Mouse (Mus musculus) hindbrain, embryonic 13.5 days (tissue): ENCODE measurements at regions not wholly inside any gene's neighbourhood (a gene's known extent, or its start where the extent isn't known, plus 50 kb on each side); places are given as distances from the start of the nearest gene placed in this dataset.

Experiments used
- ATAC-seq: fragments of 200-750 bp; cut with Nextera tagmentation; 2 replicates; pipeline ENCODE4 v1.8.0; 2017; ENCODE audit warnings: moderate TSS enrichment; ENCODE audit not compliant: low FRiP score
- H3K27ac ChIP-seq: fragments of 300-500 bp; sonication (generic); 2 replicates; pipeline ENCODE4 v1.5.1; 2015; ENCODE audit warnings: inconsistent platforms, mild to moderate bottlenecking, moderate library complexity
- H3K27me3 ChIP-seq: fragments of 300-500 bp; sonication (generic); 2 replicates; pipeline ENCODE4 v1.6.1; 2015; ENCODE audit warnings: mild to moderate bottlenecking, inconsistent platforms
- H3K36me3 ChIP-seq: fragments of 300-500 bp; sonication (generic); 2 replicates; pipeline ENCODE4 v1.6.1; 2015; ENCODE audit warnings: mild to moderate bottlenecking, inconsistent platforms
- H3K4me1 ChIP-seq: fragments of 300-500 bp; sonication (generic); replicated peaks from 2 replicates; pipeline ENCODE4 v1.6.1; 2015; ENCODE audit warnings: inconsistent platforms
- H3K4me2 ChIP-seq: fragments of 300-500 bp; sonication (generic); 2 replicates; pipeline ENCODE4 v1.6.1; 2015; ENCODE audit warnings: inconsistent platforms, mild to moderate bottlenecking, moderate library complexity
- H3K4me3 ChIP-seq: fragments of 300-500 bp; sonication (generic); 2 replicates; pipeline ENCODE4 v1.5.1; 2015; ENCODE audit warnings: mild to moderate bottlenecking, inconsistent platforms
- H3K9ac ChIP-seq: fragments of 300-500 bp; sonication (generic); 2 replicates; pipeline ENCODE4 v1.6.1; 2015; ENCODE audit warnings: mild to moderate bottlenecking, inconsistent platforms
- H3K9me3 ChIP-seq: fragments of 300-500 bp; sonication (generic); 2 replicates; pipeline ENCODE4 v1.6.1; 2016; ENCODE audit warnings: inconsistent platforms
- WGBS: fragments of 180-500 bp; shearing (Covaris S2); methylation state at CpG from one replicate; pipeline ENCODE4 v1.1.7; 2015; 5-methylcytosine and 5-hydroxymethylcytosine counted together

DNA sequence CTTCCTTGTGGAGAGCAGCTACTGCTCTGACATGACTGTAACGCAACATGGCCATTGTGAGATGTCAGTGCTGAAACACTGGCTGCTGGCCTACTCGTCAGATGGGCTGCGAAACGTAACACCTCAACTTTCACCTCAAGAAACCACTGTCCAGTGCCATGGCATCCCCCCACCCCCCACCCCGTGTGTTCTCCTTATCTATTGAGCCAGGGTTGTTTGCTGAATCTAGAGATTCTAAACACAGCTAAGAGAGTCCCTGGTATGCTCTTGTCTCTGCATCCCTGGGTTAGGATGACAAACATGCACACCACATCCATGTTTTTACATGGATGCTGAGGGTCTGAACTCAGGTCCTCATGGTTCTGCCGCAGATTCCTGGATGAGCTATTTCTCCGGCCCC, 134.1 kb upstream of the Slc7a14 start:
- H3K36me3 ChIP-seq: no peaks in the 10 kb centered on the region
- H3K27me3 ChIP-seq: no peaks in the 10 kb centered on the region
- H3K27ac ChIP-seq: no peak overlapping the region
- H3K4me1 ChIP-seq: no peaks in the 10 kb centered on the region
- 91% methylated on average over 7 of the region's 7 CpGs for whole genome bisulfite sequencing
- no peak overlapping the region for H3K4me3 ChIP-seq
- no peak overlapping the region for H3K9ac ChIP-seq
- 0 out of 2 replicates have a peak, but pooled peaks cover 7% of the 10 kb centered on the region for H3K9me3 ChIP-seq
- H3K4me2 ChIP-seq: no peak overlapping the region
- no peak for ATAC-seq

DNA sequence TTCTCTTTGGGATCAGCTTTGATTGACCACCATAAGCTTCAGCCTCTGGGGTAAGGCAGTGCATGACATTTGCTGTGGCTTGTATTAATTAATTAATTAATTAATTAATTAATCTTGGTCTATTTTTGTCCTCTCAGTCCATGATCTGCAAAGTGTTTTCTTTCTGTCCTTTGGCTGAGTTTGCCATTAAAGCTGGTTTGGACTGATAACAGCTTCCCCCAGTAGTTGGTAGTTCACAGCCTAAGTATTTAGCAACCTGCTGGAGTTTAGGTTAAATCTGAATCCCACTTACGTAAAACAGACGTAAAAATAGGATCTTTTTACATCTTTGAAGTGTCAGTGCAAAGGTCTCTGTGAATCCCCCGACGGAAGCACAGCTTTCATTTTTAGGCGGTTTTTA, 133.7 kb upstream of the Slc7a14 start:
- WGBS: 95% methylated on average over 5 of the region's 5 CpGs
- no peak for ATAC-seq
- Histone ChIP-seq H3K27me3 (no peaks in the 10 kb centered on the region), H3K36me3 (no peaks in the 10 kb centered on the region), H3K4me3 (no peak overlapping the region), H3K9me3 (0 out of 2 replicates have a peak, but pooled peaks cover 7% of the 10 kb centered on the region), H3K9ac (no peak overlapping the region), H3K27ac (no peak overlapping the region), H3K4me1 (no peaks in the 10 kb centered on the region), H3K4me2 (no peak overlapping the region)

DNA sequence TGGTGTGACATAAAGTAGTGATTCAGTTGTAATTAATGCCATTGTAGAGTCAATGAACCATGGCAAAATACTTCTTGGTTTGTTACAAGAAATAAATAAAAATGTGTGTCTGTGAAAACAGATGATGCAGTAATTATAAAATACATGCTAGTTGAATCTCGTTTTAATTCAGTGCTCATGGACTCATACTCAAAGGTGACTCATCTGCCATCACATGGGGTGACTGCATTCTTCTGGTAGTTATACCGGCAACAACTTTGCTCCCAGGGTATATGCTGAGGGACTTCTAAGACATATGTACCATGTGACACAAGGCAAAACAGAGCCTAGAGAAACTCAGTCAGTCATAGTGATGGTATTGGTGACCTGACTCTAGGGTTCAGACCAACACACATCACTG, 130.1 kb upstream of the Slc7a14 start:
- H3K9me3 ChIP-seq: 0 out of 2 replicates have a peak, but pooled peaks cover 7% of the 10 kb centered on the region
- no peak for ATAC-seq
- H3K36me3 ChIP-seq: no peaks in the 10 kb centered on the region
- no peaks in the 10 kb centered on the region for H3K4me1 ChIP-seq
- no peaks in the 10 kb centered on the region for H3K27me3 ChIP-seq
- H3K27ac ChIP-seq: no peak overlapping the region
- WGBS: 89% methylated on average over 2 of the region's 2 CpGs
- no peak overlapping the region for H3K4me2 ChIP-seq
- H3K9ac ChIP-seq: no peak overlapping the region
- no peak overlapping the region for H3K4me3 ChIP-seq

DNA sequence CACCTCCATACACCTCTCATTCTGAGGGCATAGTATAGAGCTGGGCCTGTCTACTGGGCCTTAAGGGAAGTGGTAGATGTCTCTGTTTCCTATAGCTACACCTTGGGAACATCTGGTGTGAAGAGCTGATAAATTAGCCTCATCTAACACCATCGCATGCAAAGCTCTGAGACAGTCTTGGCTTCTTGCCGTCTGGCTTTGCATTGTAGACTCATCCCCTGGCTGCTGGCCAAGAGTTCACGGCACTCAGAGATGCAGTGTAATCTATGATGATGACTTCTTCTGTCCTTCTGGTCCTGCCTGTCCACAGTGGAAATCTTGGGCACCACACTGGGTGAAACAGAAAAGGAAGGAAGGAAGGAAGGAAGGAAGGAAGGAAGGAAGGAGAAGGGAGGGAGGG, 127.8 kb upstream of the Slc7a14 start:
- no peak overlapping the region for H3K27ac ChIP-seq
- WGBS: 69% methylated on average over 3 of the region's 3 CpGs
- H3K4me3 ChIP-seq: no peak overlapping the region
- ATAC-seq: no peak
- H3K36me3 ChIP-seq: no peaks in the 10 kb centered on the region
- H3K9me3 ChIP-seq: 0 out of 2 replicates have a peak, but pooled peaks cover 6% of the 10 kb centered on the region
- no peaks in the 10 kb centered on the region for H3K27me3 ChIP-seq
- no peaks in the 10 kb centered on the region for H3K4me1 ChIP-seq
- no peak overlapping the region for H3K4me2 ChIP-seq
- no peak overlapping the region for H3K9ac ChIP-seq

DNA sequence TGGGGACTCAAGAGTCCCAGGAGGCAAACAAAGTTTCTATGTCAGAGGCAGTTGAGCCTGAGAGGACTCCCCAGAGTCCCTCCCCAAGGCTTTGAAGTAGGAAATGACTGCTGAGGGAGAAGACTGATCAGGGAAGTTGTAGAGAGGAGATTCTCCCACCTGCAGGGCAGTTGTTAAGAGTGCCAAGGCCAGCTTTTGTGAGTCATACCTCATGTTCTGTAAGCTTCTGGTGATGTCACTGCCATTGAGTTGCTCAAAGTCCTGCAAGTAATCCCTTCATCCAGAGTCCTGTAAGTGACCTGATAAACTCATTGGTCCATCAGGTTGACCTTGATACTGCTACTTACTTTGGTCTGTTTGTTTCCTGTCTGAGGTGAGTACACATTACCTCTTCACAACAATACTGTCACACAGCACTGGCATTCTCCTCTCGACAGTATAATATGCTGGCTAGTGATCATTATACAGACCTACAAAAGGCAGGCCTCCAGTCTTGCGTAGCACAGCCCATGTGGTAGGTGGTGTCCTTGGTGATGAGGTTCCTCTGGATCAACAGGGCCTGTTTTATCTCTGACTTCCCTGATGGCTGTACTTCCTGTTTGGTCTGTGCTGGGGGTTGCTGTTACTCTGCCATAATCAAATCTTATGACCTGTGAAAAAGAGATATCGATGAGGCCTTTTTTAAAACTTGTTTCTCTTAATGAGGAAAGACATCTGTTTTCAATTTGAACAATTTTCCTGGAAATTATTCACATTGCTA, 125.2 kb upstream of the Slc7a14 start:
- 78% methylated on average over 3 of the region's 3 CpGs for WGBS
- Histone ChIP-seq H3K4me2 (no peak overlapping the region), H3K36me3 (no peaks in the 10 kb centered on the region), H3K27ac (no peak overlapping the region), H3K4me1 (no peaks in the 10 kb centered on the region), H3K27me3 (no peaks in the 10 kb centered on the region), H3K4me3 (no peak overlapping the region), H3K9me3 (no peaks in the 10 kb centered on the region), H3K9ac (no peak overlapping the region)
- no peak for ATAC-seq

DNA sequence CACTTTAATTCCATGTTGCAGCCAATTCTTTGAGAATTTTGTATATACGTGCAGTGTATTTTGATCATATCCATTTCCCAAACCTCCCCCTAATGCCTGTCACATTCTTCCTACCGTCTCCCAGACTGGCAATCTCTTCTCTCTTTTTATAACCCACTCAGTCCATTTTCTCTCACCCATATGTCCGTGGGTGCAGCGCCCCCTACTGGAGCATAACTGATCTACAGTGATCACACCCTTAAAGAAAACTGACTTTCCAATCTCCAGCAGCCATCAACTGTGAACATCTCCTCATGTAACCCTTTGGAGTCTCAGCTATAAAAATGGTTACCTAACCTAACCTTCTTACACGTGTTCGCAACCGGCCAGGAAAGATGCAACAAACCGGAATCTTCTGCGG, 123.0 kb upstream of the Slc7a14 start:
- no peak for ATAC-seq
- 84% methylated on average over 9 of the region's 9 CpGs for WGBS
- no peak overlapping the region for H3K9ac ChIP-seq
- H3K9me3 ChIP-seq: no peaks in the 10 kb centered on the region
- no peaks in the 10 kb centered on the region for H3K4me1 ChIP-seq
- H3K27me3 ChIP-seq: no peaks in the 10 kb centered on the region
- no peak overlapping the region for H3K4me2 ChIP-seq
- no peak overlapping the region for H3K27ac ChIP-seq
- no peaks in the 10 kb centered on the region for H3K36me3 ChIP-seq
- H3K4me3 ChIP-seq: no peak overlapping the region

DNA sequence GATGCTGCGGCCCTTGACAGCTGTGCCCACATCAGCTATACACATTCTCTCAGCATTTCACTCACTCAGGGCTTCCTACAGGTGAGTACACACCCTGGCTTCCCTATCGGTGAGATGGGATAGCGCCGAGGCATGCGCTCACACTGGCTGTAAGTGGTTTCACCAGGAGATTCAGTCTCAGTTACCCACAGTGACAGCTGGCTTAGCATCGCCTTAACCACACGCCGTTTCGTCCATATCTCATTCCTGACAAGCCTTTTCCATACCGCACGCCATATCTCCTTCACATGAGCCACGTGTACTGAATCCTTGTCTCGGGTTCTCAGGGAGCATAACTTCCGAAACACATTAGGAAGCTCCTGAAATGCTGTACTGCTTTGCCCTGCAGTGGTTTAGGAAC, 113.3 kb upstream of the Slc7a14 start:
- Histone ChIP-seq H3K4me1 (no peaks in the 10 kb centered on the region), H3K36me3 (no peaks in the 10 kb centered on the region), H3K9me3 (no peaks in the 10 kb centered on the region), H3K9ac (no peak overlapping the region), H3K27me3 (no peaks in the 10 kb centered on the region), H3K27ac (no peak overlapping the region), H3K4me2 (no peak overlapping the region), H3K4me3 (no peak overlapping the region)
- no peak for ATAC-seq
- 96% methylated on average over 14 of the region's 14 CpGs for WGBS

DNA sequence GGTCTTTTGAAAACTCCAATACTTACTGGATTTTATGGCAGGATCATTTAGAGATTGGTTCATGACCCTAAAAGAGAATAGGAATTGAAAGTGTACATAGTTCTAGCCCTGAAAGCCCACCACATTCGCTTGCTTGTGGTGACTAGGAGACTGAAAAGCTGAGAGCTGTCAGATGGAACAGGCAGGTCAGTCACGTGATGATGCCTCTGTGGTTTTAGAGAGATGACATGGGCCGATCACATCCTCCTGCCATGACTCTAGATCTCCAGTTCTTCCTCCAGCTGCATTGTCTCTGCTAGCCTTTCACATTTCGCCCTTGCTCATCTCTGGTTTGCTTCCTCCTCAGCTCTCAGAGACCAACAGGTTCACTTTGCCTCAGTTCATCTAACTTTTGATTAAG, 98.6 kb upstream of the Slc7a14 start:
- Histone ChIP-seq H3K27me3 (no peaks in the 10 kb centered on the region), H3K9ac (no peak overlapping the region), H3K36me3 (no peaks in the 10 kb centered on the region), H3K4me2 (no peak overlapping the region), H3K27ac (no peak overlapping the region), H3K4me3 (no peak overlapping the region), H3K4me1 (no peaks in the 10 kb centered on the region), H3K9me3 (no peaks in the 10 kb centered on the region)
- ATAC-seq: no peak
- 91% methylated on average over 4 of the region's 4 CpGs for WGBS

DNA sequence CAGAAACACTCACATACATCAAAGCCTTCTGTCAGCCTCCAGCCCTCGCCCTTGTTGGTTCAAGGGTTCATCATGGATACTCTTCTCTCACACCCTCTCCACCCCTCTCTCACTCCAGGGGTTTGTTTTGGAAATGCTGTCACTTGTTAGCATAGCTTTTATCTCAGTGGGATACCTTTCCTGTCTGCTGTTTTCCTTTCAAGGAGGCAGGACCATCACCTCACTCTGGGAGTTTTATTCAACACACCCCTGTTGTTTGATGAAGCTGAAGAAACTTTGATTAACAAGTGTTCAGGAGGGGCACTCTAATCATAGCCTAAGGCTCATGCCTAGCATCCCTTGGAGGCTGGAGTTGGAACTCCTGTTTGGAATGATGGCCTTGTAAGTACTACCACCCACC, 95.7 kb upstream of the Slc7a14 start:
- no peaks in the 10 kb centered on the region for H3K4me1 ChIP-seq
- 5% methylated on average over 1 of the region's 1 CpGs for WGBS
- no peaks in the 10 kb centered on the region for H3K27me3 ChIP-seq
- no peaks in the 10 kb centered on the region for H3K9me3 ChIP-seq
- H3K9ac ChIP-seq: no peak overlapping the region
- no peak for ATAC-seq
- no peak overlapping the region for H3K27ac ChIP-seq
- no peak overlapping the region for H3K4me3 ChIP-seq
- no peaks in the 10 kb centered on the region for H3K36me3 ChIP-seq
- no peak overlapping the region for H3K4me2 ChIP-seq

DNA sequence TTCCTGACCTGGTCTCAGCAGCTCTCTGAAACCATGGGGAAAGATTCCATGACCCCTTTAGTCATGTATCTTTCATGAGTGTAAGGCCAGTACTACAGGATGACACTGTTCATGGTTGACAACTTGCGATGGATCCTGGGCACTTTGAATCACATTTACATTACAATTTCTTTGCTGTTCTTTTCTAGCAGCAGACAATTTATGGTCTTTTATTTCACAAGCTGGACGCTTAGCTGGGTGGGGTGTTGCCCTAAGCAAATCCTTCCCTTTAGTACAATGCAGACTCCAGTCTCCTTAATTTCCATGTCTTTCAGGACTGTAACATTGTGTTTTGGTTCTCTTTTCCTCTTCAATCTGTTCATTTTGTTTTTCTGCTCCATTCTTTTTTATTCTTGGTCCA, 89.0 kb upstream of the Slc7a14 start:
- Histone ChIP-seq H3K4me3 (no peak overlapping the region), H3K4me2 (no peak overlapping the region), H3K9me3 (no peaks in the 10 kb centered on the region), H3K4me1 (no peaks in the 10 kb centered on the region), H3K9ac (no peak overlapping the region), H3K27ac (no peak overlapping the region), H3K36me3 (no peaks in the 10 kb centered on the region), H3K27me3 (no peaks in the 10 kb centered on the region)
- WGBS: 75% methylated on average over 2 of the region's 2 CpGs
- ATAC-seq: no peak

DNA sequence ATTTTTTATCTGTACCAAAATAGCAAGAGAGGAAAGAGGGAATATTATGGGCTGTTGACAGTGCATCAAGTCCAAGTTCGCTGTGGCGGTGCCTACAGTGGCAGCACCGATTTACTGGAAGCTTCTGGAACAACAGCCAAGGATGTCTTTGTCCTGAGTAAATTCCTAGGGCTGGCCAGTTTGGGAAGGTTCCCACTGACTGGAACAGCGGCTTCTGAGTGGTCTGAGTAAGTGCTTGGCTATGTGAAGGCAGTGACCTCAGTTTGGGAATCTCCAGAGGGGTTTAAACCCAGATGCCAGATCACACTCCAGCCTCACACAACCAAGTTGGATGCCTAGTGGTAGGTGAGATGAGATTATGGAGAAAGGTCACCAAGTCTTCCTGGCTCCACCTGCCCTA, 84.4 kb upstream of the Slc7a14 start:
- no peaks in the 10 kb centered on the region for H3K9me3 ChIP-seq
- WGBS: 88% methylated on average over 4 of the region's 4 CpGs
- no peaks in the 10 kb centered on the region for H3K36me3 ChIP-seq
- H3K4me2 ChIP-seq: no peak overlapping the region
- no peak overlapping the region for H3K27ac ChIP-seq
- H3K9ac ChIP-seq: no peak overlapping the region
- H3K4me1 ChIP-seq: no peaks in the 10 kb centered on the region
- H3K4me3 ChIP-seq: no peak overlapping the region
- H3K27me3 ChIP-seq: no peaks in the 10 kb centered on the region
- ATAC-seq: no peak

DNA sequence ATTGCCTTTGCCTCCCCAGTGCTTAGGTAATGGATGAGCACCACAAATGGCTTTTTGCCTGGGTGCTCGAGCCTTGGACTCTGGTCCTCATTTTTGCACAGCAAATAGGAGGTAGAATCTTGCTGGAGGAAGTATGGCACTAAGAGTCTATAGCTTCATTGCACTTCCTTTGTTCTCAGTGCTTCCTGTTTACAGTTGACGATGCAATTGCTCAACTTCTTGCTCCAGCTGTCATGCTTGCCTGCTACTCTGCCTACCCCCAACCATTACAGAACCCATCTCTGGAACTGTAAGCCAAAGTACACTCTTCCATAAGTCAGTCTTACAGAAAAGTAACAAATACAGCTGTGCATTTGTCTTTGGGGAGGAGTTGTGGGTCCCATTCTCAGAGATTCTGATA, 79.8 kb upstream of the Slc7a14 start:
- H3K4me2 ChIP-seq: no peak overlapping the region
- H3K9me3 ChIP-seq: no peaks in the 10 kb centered on the region
- H3K36me3 ChIP-seq: no peaks in the 10 kb centered on the region
- ATAC-seq: no peak
- no peaks in the 10 kb centered on the region for H3K27me3 ChIP-seq
- no peak overlapping the region for H3K4me3 ChIP-seq
- WGBS: 76% methylated on average over 2 of the region's 2 CpGs
- no peaks in the 10 kb centered on the region for H3K4me1 ChIP-seq
- no peak overlapping the region for H3K9ac ChIP-seq
- H3K27ac ChIP-seq: no peak overlapping the region

DNA sequence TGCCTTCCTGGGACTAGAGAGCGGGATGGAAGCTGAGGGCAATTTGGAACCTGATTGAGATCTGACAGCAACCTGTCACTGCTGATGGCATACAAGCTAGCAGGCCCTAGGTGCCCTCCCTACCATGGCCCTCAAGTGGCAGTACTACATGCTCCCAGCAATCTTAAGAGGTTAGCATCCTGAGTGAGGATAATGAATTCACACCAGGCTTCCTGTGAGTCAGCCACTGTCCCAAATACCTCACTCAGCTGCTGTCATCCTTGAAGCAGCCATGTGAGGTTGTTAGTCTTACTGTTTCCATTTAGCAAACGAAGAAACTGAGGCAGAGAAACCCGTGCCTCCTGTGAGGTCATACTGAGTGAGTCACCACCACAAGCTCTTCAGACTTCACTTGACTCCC, 65.5 kb upstream of the Slc7a14 start:
- no peaks in the 10 kb centered on the region for H3K27me3 ChIP-seq
- no peak overlapping the region for H3K4me2 ChIP-seq
- ATAC-seq: no peak
- no peaks in the 10 kb centered on the region for H3K9me3 ChIP-seq
- H3K9ac ChIP-seq: no peak overlapping the region
- no peak overlapping the region for H3K27ac ChIP-seq
- H3K4me1 ChIP-seq: no peaks in the 10 kb centered on the region
- H3K36me3 ChIP-seq: no peaks in the 10 kb centered on the region
- WGBS: 78% methylated on average over 3 of the region's 3 CpGs
- H3K4me3 ChIP-seq: no peak overlapping the region
